Mouse (Mus musculus) limb, embryonic 14.5 days (tissue): ENCODE data around the gene Map6. TPM values are rescaled to one million over a fixed set of nuclear protein-coding genes. Genes with fewer than 3 reads are reported as not detected.

Experiments used
- ATAC-seq: fragments of 200-750 bp; cut with Nextera tagmentation; 2 replicates; pipeline ENCODE4 v1.8.0; 2017; ENCODE audit warnings: low read depth, moderate number of reproducible peaks, moderate TSS enrichment; ENCODE audit not compliant: low FRiP score
- DNase-seq: peaks from one replicate; pipeline ENCODE4 v3.0.0-alpha.2; 2015; ENCODE audit warnings: low spot score
- H3K27ac ChIP-seq: fragments of 300-500 bp; sonication (generic); replicated peaks from 2 replicates; pipeline ENCODE4 v1.5.1; 2014; ENCODE audit warnings: low read depth, mild to moderate bottlenecking, low read length, moderate library complexity, mixed read lengths
- H3K27me3 ChIP-seq: fragments of 300-500 bp; sonication (generic); 2 replicates; pipeline ENCODE4 v1.6.1; 2014; ENCODE audit warnings: low read length, mixed read lengths; ENCODE audit not compliant: control insufficient read depth, insufficient read depth
- H3K36me3 ChIP-seq: fragments of 300-500 bp; sonication (generic); 2 replicates; pipeline ENCODE4 v1.6.1; 2014; ENCODE audit warnings: mild to moderate bottlenecking, low read length, moderate library complexity, mixed read lengths; ENCODE audit not compliant: control insufficient read depth, insufficient read depth
- H3K4me1 ChIP-seq: fragments of 300-500 bp; sonication (generic); 2 replicates; pipeline ENCODE4 v1.6.1; 2014; ENCODE audit warnings: antibody characterized with exemption, low read length, mixed read lengths; ENCODE audit not compliant: control insufficient read depth, insufficient read depth
- H3K4me2 ChIP-seq: fragments of 300-500 bp; sonication (generic); replicated peaks from 2 replicates; pipeline ENCODE4 v1.6.1; 2014; ENCODE audit warnings: low read depth, mild to moderate bottlenecking, low read length, moderate library complexity; ENCODE audit not compliant: severe bottlenecking
- H3K4me3 ChIP-seq: fragments of 300-500 bp; sonication (generic); replicated peaks from 2 replicates; pipeline ENCODE4 v1.5.1; 2014; ENCODE audit warnings: low read length
- H3K9ac ChIP-seq: fragments of 300-500 bp; sonication (generic); 2 replicates; pipeline ENCODE4 v1.6.1; 2014; ENCODE audit warnings: mild to moderate bottlenecking, low read depth, low read length, moderate library complexity; ENCODE audit not compliant: severe bottlenecking
- H3K9me3 ChIP-seq: fragments of 300-500 bp; sonication (generic); 2 replicates; pipeline ENCODE4 v1.6.1; 2016; ENCODE audit warnings: low read length; ENCODE audit not compliant: control insufficient read depth
- POLR2A ChIP-seq: fragments of 200-500 bp; IDR thresholded peaks from 2 replicates; pipeline ENCODE4 v1.8.0; 2012; ENCODE audit warnings: inconsistent platforms, mild to moderate bottlenecking, moderate library complexity, borderline replicate concordance; ENCODE audit not compliant: insufficient read depth, insufficient read length; ENCODE audit errors: extremely low read depth
- WGBS: fragments of 180-500 bp; shearing (Covaris S2); extraction: QIAGEN DNeasy Blood & Tissue Kit; methylation state at CpG from one replicate; pipeline ENCODE4 v1.1.7; 2014; 5-methylcytosine and 5-hydroxymethylcytosine counted together
- polyA plus RNA-seq, 2 experiments: library from polyadenylated mRNA; depleted of rRNA in 1 of 2; stranded (reverse) in 1 of 2; unstranded in 1 of 2; fragments of >200 nt; fragmentation: Nextera tagmentation in 1 of 2; extraction: Ambion mirVana in 1 of 2; gene quantifications; 2 replicates each; pipeline versions ENCODE4 v1.2.1 to v1.2.3; 2012 to 2014

Gene Map6
- polyA plus RNA-seq, 2 experiments, result 3.5 to 6.3 TPM

DNA sequence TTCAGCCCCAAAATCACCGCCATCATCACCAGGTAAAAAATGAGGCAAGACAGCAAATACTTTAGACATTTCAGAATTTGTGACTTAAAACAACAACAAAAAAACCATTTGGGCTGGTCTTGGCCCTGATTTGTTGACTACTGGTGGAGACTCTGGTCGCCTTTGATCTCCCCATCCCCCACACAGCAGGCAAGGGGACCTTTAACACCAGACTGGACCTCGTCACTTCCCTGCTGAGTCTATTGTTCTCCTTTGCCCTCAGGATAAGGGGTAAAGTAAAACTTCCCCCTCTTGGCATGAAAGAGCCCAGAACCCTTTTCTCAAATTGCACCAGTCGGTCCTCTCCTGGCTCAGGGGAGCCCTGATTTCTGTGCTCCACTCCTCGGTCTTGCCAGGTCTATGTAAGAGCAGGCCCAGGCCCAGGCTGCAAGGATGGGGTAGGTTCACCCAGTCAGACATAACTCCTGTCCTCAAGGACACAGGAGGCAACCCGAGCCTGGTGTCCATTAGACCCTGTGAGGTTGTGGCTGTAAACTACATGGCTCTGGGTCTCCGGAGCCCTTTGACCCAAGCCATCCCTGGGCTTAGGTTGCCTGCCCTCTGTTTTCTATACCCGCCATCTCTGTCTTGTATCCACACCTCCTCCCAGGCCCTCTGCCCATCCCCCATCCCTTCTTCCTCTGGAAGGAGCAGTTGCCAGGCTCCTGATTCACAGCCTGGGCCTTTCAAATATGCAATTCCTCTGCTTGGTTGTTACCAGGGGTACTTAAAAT, 30.2 kb upstream of the Map6 start:
- Histone ChIP-seq H3K9ac (no peak overlapping the region), H3K9me3 (no peaks in the 10 kb centered on the region), H3K27me3 (no peaks in the 10 kb centered on the region), H3K27ac (no peak overlapping the region), H3K4me2 (no peak overlapping the region), H3K4me3 (no peak overlapping the region), H3K4me1 (peaks cover 16% of the 10 kb centered on the region), H3K36me3 (no peaks in the 10 kb centered on the region)
- 36% methylated on average over 8 of the region's 8 CpGs for WGBS
- no peak for ATAC-seq
- DNase-seq, result no peak
- no peak for TF ChIP-seq POLR2A

- Histone ChIP-seq H3K27me3 (no peaks in the 10 kb centered on the region), H3K4me3 (peak within 1 kb of the TSS; percentile 19), H3K36me3 (no peaks in the 10 kb centered on the region), H3K9ac (0 out of 2 replicates have a peak within 1 kb of the TSS, but pooled peaks have one; percentile 16), H3K27ac (no peak within 1 kb of the TSS), H3K4me1 (peaks cover 16% of the 10 kb centered on the region), H3K4me2 (peak within 1 kb of the TSS; percentile 42), H3K9me3 (no peaks in the 10 kb centered on the region)
- no peak for TF ChIP-seq POLR2A
- ATAC-seq (no peak; the same call in 1 of the 2 replicates), DNase-seq (no peak)
- 6% methylated on average over 13 of the region's 13 CpGs for WGBS
These were observed 28.8 kb upstream of the Map6 start, which contains the start of gene Mogat2 for GRCm38 (mm10) chr7:99238417-99238816. Mogat2 (minus strand) TSS chr7:99238619.

- TF ChIP-seq POLR2A, result no peak
- Histone ChIP-seq H3K4me1 (peaks cover 11% of the 10 kb centered on the region; the same call in 1 of the 2 replicates), H3K4me2 (no peak overlapping the region), H3K36me3 (no peaks in the 10 kb centered on the region), H3K4me3 (no peak overlapping the region), H3K27me3 (no peaks in the 10 kb centered on the region), H3K27ac (no peak overlapping the region), H3K9me3 (no peaks in the 10 kb centered on the region), H3K9ac (no peak overlapping the region)
- ATAC-seq, result no peak
- 96% methylated on average over 11 of the region's 11 CpGs for WGBS
- DNase-seq, result no peak
These were observed 25.1 kb upstream of the Map6 start for GRCm38 (mm10) chr7:99242097-99242496.

DNA sequence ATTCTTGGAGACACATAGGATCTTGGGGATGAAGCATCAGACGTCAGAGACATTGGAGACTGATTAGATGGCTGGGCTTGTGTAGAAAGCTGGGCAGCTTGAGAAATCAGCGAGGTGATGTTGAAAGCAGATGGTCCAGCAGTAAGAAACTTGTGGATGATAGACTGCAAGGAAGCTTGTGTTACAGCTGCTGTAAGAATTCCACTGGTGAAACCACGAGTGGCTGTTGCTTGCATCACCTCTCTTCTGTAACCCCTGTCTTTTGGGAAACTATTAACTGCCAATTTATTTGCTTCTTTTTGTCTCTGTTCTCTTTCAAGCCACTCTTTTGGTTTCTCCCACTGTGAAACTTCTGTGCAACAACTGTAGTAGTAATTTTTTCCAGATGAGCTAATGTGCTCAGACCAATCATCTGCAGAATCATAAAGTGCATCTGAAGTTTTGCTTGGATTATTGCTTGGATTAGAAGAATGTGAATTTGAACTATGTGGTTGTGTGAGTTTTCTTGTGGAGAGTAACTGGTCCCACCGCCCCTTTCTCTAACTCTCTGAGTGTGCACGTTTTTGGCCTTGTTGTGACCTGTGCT, 19.0 kb upstream of the Map6 start:
- no peaks in the 10 kb centered on the region for H3K36me3 ChIP-seq
- H3K27me3 ChIP-seq, result no peaks in the 10 kb centered on the region
- 18% methylated on average over 5 of the region's 5 CpGs for WGBS
- H3K4me2 ChIP-seq, result 0 out of 2 replicates have a peak overlapping the region, but pooled peaks have one; percentile 72
- 0 out of 2 replicates have a peak, but pooled peaks cover 3% of the 10 kb centered on the region for H3K4me1 ChIP-seq
- DNase-seq (peak; percentile 32), ATAC-seq (peak; percentile 41; the same call in 1 of the 2 replicates)
- no peaks in the 10 kb centered on the region for H3K9me3 ChIP-seq
- H3K4me3 ChIP-seq, result 0 out of 2 replicates have a peak overlapping the region, but pooled peaks have one; percentile 40
- H3K9ac ChIP-seq, result no peak overlapping the region
- no peak overlapping the region for H3K27ac ChIP-seq
- TF ChIP-seq POLR2A, result no peak

GRCm38 (mm10) chr7:99248906-99249581, 18.2 kb upstream of the Map6 start:
- under 1% methylated on average over 36 of the region's 44 CpGs for WGBS
- no peak for DNase-seq
- ATAC-seq, result 0 out of 2 replicates have a peak, but pooled peaks have one; percentile 24
- no peak for TF ChIP-seq POLR2A
- Histone ChIP-seq H3K36me3 (no peaks in the 10 kb centered on the region), H3K4me1 (0 out of 2 replicates have a peak, but pooled peaks cover 3% of the 10 kb centered on the region), H3K27ac (no peak overlapping the region), H3K9ac (peak overlapping the region; percentile 47), H3K27me3 (no peaks in the 10 kb centered on the region), H3K9me3 (no peaks in the 10 kb centered on the region), H3K4me2 (peak overlapping the region; percentile 72), H3K4me3 (peak overlapping the region; percentile 40)
